Mouse (Mus musculus): ENCODE measurements around the gene Ptk7. TPM values are rescaled to one million over a fixed set of nuclear protein-coding genes. Genes with fewer than 3 reads are reported as not detected.
A peak's percentile ranks its signal among the peaks of the same experiment; 100 is the strongest.

The Ptk7 gene
- total RNA-seq, 2 experiments from 2014 or later = 8.5 to 8.8 TPM

- H3K27ac ChIP-seq = peak overlapping the region; percentile 69
- no peak for DNase-seq (ENCODE audit: low spot score in 2 of 2)
- H3K4me3 ChIP-seq = peak overlapping the region; percentile 90
- TF ChIP-seq CTCF (conservative IDR thresholded peaks at IDR 0.05) = no peak
These were observed 72.7 kb downstream of the Ptk7 start for GRCm38 (mm10) chr17:46556584-46556945.

DNA sequence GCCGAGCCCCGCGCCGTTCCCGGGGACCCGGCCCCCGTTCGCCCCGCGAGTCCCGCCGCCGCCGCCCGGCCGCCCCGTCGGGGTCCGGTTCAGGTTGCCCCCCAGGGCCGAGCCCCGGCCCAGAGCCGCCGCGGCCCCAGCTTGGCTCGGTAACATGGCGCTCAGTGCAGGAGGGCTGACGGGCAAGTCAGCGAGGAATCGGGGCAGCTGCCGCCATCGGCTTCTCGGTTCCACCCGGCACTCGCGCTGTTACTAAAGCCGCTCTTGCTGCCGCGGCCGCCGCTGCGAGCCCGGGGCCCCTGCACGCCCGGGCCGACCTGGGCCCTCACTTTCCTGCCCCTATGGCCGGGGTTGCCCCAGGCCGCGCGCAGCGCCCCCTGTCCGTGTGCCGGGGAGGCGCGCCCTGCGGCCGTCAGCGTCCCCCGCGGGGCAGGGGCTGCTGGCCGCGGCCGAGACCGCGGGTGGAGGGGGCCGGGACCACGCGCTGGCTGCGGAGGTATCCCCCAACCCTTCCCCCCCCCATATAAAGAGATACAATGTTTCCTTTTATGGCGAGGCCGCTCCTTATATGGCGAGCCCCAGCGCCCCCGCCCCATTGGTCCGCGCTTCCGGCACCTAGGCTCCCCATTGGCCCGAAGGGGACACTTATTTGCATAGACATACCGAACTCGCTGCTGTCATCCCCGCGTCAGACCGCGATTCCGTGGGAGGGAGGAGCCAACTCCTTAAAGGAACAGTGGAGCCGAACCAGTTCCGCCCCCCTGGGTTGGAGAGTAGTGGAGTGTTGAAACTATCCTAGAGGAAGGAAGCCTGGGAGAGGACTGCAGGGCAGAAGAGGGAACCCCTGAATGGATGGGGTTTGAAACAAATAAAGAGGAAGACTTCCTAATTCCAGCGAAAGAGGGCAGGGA lies 73.4 kb downstream of the Ptk7 start, which contains the start of gene Srf:
TSS of gene Srf (minus strand) at position 503 of the 911 bp plus-strand sequence.
- peak; percentile 96 to 99 for DNase-seq (ENCODE audit: low spot score in 2 of 2)
- TF ChIP-seq CTCF (conservative IDR thresholded peaks at IDR 0.05) = peak; percentile 70
- Histone ChIP-seq H3K27ac (peak within 1 kb of the TSS; percentile 96), H3K4me3 (peak within 1 kb of the TSS; percentile 90)

DNA sequence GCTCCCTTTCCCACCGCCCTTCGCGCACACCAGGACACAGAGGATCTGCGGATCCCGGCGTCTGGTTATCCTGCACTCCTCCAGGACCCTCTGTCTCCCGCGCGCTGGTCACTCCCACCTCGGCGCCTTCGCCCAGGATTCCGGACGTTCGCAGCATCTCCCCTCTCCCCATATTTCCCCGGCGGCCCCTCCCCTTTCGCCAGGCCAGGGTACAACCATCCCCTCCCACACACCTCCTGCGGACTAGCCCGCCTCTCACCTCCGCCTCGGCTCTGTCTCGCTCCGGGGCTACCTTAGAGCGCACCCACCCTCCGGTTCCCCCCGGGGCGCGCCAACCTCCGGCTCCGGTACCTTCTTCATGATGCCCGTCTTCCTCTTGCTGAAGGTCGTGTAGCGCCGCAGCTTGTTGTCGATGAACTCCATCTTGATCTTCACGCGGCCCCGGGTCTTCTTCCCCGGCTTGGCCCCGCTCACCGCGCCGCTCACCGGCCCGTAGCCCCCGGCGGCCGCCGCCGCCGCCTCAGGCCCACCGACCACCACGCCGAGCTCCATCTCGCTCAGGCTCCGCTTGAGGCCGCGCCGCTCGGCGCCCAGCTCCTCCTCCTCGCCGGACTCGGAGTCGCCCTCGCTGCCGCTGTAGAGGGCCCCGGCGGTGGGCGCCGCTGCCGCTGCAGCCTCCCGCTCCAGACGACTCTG lies 74.2 kb downstream of the Ptk7 start:
- DNase-seq (ENCODE audit: low spot score in 2 of 2) = no peak
- no peak for TF ChIP-seq CTCF (conservative IDR thresholded peaks at IDR 0.05)
- Histone ChIP-seq H3K27ac (peak overlapping the region; percentile 96), H3K4me3 (peak overlapping the region; percentile 90)

DNA sequence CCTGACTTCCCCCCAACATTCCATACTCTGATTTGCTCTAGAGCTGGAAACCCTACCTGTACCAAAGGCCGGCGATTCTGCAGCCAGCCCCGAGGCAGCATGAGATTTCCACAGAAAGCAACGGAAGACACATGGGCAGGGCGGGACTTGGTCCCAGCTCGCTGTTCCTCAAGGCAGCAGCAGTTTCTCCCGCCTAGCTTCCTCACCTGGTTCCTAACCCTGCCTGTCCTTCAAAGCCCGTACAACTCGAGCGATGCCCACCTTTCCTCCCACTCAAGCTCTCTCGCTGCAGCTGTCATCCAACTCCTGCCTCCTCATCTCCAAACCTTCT lies 74.7 kb downstream of the Ptk7 start:
- TF ChIP-seq CTCF (conservative IDR thresholded peaks at IDR 0.05) = no peak
- peak overlapping the region; percentile 96 for H3K27ac ChIP-seq
- H3K4me3 ChIP-seq = peak overlapping the region; percentile 90
- no peak for DNase-seq (ENCODE audit: low spot score in 2 of 2)

GRCm38 (mm10) chr17:46553926-46554325 lies 75.4 kb downstream of the Ptk7 start:
- TF ChIP-seq CTCF (conservative IDR thresholded peaks at IDR 0.05) = no peak
- Histone ChIP-seq H3K4me3 (peak overlapping the region; percentile 90), H3K27ac (peak overlapping the region; percentile 96)
- no peak for DNase-seq (ENCODE audit: low spot score in 2 of 2)

- peak overlapping the region; percentile 90 for H3K4me3 ChIP-seq
- DNase-seq (ENCODE audit: low spot score in 2 of 2) = no peak
- no peak for TF ChIP-seq CTCF (conservative IDR thresholded peaks at IDR 0.05)
- H3K27ac ChIP-seq = peak overlapping the region; percentile 96
These were observed 75.8 kb downstream of the Ptk7 start for GRCm38 (mm10) chr17:46553469-46553868.

DNA sequence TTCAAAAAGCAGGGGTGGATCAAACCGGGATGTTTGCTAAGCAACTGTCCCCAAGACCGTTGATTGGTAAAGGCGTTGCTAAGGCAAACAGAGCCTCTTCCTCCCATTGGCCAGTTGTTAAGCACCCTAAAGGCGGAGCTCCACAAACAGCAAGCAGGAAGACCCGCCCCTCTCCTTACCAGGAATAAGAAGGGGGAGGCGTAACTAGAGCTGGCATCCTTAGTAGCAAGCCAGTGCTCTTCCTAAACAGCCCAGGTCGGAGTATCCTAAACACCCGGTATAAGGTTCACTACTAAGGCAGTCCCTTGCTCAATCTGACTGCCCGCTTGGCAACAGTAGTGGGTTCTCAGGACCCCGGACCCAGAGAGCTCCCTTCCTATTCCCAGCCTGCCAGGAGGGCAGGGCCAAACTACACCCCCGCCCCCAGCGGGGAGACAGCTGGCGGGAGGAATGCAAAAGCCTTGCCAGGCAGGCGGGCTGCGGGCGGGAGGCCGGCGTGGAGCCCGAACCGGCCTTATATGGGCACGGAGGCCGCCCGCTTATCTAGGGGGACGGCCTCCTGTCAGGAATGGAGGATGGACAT lies 76.4 kb downstream of the Ptk7 start:
- peak overlapping the region; percentile 96 for H3K27ac ChIP-seq
- H3K4me3 ChIP-seq = peak overlapping the region; percentile 90
- DNase-seq (ENCODE audit: low spot score in 2 of 2) = peak; percentile 93 to 95
- no peak for TF ChIP-seq CTCF (conservative IDR thresholded peaks at IDR 0.05)

DNA sequence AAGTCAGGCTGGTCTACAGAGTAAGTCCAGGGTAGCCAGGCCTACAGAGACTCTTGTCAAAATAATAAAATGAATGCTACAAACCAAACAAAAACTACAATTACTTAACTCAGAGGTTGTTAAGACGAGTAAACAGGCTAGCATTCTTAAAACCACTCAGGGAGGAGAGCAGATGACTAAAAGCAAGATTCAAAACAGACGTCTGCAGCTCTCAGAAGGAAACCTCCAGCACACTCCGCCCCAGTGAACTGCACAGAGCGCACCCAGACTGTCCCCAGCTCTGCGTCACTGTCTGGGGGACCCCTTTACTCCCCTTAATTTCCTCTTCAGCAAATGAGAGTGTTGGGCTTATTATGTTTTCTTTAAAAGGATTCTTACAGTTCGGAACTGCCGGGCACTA lies 77.2 kb downstream of the Ptk7 start:
- H3K4me3 ChIP-seq = peak overlapping the region; percentile 90
- DNase-seq (ENCODE audit: low spot score in 2 of 2) = no peak
- peak overlapping the region; percentile 46; the same call in 1 of the 2 replicates for H3K27ac ChIP-seq
- TF ChIP-seq CTCF (conservative IDR thresholded peaks at IDR 0.05) = no peak

DNA sequence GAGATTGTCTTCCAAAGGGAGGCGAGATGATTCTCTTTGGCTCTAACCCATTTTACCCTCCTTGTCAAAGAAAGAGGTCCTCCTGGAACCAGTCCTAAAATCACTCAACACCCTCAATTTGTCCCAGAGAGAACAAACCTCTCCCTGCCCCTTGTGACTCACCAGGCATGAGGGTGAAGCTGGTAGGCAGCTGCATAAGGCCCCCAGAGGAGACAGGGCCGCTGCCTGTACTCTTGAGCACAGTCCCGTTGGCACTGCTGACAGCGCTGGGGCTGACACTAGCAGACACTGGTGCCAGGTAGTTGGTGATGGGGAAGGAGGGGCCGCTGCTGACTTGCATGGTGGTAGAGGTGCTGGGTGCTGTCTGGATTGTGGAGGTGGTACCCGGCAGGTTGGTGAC lies 77.9 kb downstream of the Ptk7 start:
- Histone ChIP-seq H3K27ac (peak overlapping the region; percentile 46; the same call in 1 of the 2 replicates), H3K4me3 (no peak overlapping the region)
- no peak for DNase-seq (ENCODE audit: low spot score in 2 of 2)
- TF ChIP-seq CTCF (conservative IDR thresholded peaks at IDR 0.05) = no peak

GRCm38 (mm10) chr17:46550904-46551303 lies 78.4 kb downstream of the Ptk7 start:
- no peak for TF ChIP-seq CTCF (conservative IDR thresholded peaks at IDR 0.05)
- Histone ChIP-seq H3K4me3 (no peak overlapping the region), H3K27ac (peak overlapping the region; percentile 46; the same call in 1 of the 2 replicates)
- DNase-seq (ENCODE audit: low spot score in 2 of 2) = no peak

DNA sequence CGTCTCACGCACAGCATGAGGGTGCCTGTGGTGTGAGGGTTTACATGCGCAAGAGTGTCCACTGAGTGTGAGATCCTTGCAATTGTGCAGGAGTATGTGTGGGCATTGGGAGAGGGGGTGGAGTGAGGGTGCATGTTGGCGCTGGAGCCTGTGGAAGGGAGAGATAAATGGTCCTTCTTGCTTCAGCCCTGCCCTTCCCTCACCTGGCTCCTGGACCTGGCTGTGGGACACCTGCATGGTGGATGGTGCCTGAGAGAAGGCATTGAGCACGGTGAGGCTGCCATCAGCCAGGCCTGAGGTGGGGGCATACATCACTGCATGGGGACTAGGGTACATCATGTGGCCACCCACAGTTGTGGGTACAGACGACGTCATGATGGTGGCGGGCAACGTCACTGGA lies 79.7 kb downstream of the Ptk7 start:
- DNase-seq (ENCODE audit: low spot score in 2 of 2) = no peak
- Histone ChIP-seq H3K27ac (no peak overlapping the region), H3K4me3 (no peak overlapping the region)
- TF ChIP-seq CTCF (conservative IDR thresholded peaks at IDR 0.05) = no peak

DNA sequence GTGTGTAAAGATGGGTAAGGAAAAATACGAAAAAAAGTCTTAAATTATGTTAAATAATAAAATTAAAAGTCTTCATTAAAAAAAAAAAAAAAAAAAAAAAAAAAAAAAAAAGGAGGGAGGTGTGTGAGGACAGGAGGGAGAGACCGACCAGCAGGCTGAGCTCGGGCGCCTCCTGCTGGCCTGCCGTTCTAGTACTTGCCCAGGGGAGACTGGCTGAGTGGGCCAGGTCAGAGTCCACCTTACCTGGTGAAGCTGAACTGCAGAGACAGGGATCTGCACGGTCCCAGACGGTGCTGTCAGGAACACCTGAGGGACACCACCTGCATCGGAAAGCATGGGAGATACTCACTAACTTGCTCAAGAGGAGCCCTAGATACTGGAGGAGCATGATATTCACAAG lies 80.1 kb downstream of the Ptk7 start:
- no peak for DNase-seq (ENCODE audit: low spot score in 2 of 2)
- H3K27ac ChIP-seq = no peak overlapping the region
- H3K4me3 ChIP-seq = no peak overlapping the region
- TF ChIP-seq CTCF (conservative IDR thresholded peaks at IDR 0.05) = peak; percentile 78

DNA sequence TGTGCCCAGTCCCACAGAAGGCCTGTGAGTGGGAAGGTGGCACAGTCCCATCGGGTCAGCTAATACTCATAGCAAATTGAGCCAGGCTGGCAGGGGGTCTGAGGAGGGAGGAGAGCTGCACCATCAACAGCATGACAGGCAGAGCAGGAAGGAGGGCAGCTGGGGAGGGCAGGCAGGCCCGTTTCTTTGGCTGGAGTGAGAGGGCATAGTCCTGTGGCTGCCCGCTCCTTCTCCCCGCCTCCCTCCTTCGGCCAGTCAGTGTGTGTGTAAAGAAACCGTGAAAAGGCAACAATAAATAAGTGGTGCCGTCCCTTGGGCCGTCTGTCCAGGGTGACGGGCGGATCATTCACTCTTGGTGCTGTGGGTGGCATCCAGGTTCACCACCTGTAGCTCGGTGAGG lies 80.6 kb downstream of the Ptk7 start:
- no peak overlapping the region for H3K27ac ChIP-seq
- no peak for DNase-seq (ENCODE audit: low spot score in 2 of 2)
- TF ChIP-seq CTCF (conservative IDR thresholded peaks at IDR 0.05) = no peak
- H3K4me3 ChIP-seq = no peak overlapping the region
